Mouse (Mus musculus) myocyte (in vitro differentiated cells): ENCODE results near the gene Pigp.

Experiments
- CEBPB ChIP-seq: IDR thresholded peaks from 2 replicates; pipeline ENCODE4 v1.6.1; 2011; ENCODE audit warnings: mild to moderate bottlenecking, moderate library complexity; ENCODE audit not compliant: poor library complexity, insufficient read depth, severe bottlenecking
- MAX ChIP-seq: IDR thresholded peaks from one replicate; pipeline ENCODE4 v1.6.1; 2011; ENCODE audit warnings: low read depth, mild to moderate bottlenecking, control low read depth
- POLR2A ChIP-seq: IDR thresholded peaks from one replicate; pipeline ENCODE4 v1.6.1; 2011; ENCODE audit warnings: low read depth, mild to moderate bottlenecking, control low read depth, moderate library complexity; ENCODE audit not compliant: insufficient read length
- TCF3 ChIP-seq: IDR thresholded peaks from one replicate; pipeline ENCODE4 v1.6.1; 2011; ENCODE audit warnings: low read depth, control low read depth; ENCODE audit not compliant: insufficient read length
- USF1 ChIP-seq: IDR thresholded peaks from one replicate; pipeline ENCODE4 v1.6.1; 2011; ENCODE audit warnings: low read depth, mild to moderate bottlenecking, control low read depth, moderate library complexity

DNA sequence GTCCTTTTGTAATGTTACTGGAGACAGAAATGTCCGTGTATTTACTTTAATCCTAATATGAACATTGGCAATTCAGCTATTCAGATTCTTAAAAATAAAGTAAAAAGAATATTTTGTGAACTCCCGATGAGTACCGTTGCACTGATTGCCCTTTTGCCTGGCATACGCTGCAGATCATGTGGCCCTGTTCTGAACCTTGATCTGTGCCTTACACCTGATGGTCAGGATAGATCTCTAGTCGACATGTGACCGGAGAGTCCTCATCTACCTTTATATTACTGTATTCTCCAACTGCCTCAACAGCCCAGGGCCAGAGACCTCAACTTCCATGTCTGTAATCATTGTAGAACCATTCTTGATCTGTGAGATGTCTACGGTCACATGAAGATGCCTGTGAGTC is 16.0 kb upstream of the Pigp start:
- TF ChIP-seq CEBPB (no peak), MAX (no peak), POLR2A (no peak), USF1 (no peak), TCF3 (no peak)
